Mouse (Mus musculus) hindbrain, embryonic 12.5 days (tissue): ENCODE results near the gene Moap1. TPM values are rescaled to one million over a fixed set of nuclear protein-coding genes. Genes with fewer than 3 reads are reported as not detected.

ENCODE experiments used
- ATAC-seq: fragments of 200-750 bp; cut with Nextera tagmentation; 2 replicates; pipeline ENCODE4 v1.8.0; 2017; ENCODE audit warnings: moderate TSS enrichment; ENCODE audit not compliant: low FRiP score
- H3K27ac ChIP-seq: fragments of 300-500 bp; sonication (generic); 2 replicates; pipeline ENCODE4 v1.5.1; 2016; ENCODE audit warnings: mild to moderate bottlenecking
- H3K27me3 ChIP-seq: fragments of 300-500 bp; sonication (generic); 2 replicates; pipeline ENCODE4 v1.6.1; 2016; ENCODE audit warnings: mild to moderate bottlenecking
- H3K36me3 ChIP-seq: fragments of 300-500 bp; sonication (generic); 2 replicates; pipeline ENCODE4 v1.6.1; 2016; ENCODE audit warnings: mild to moderate bottlenecking
- H3K4me1 ChIP-seq: fragments of 300-500 bp; sonication (generic); 2 replicates; pipeline ENCODE4 v1.6.1; 2016
- H3K4me2 ChIP-seq: fragments of 300-500 bp; sonication (generic); replicated peaks from 2 replicates; pipeline ENCODE4 v1.6.1; 2016; ENCODE audit warnings: mild to moderate bottlenecking
- H3K4me3 ChIP-seq: fragments of 300-500 bp; sonication (generic); 2 replicates; pipeline ENCODE4 v1.5.1; 2016; ENCODE audit warnings: mild to moderate bottlenecking
- H3K9ac ChIP-seq: fragments of 300-500 bp; sonication (generic); 2 replicates; pipeline ENCODE4 v1.6.1; 2016; ENCODE audit warnings: mild to moderate bottlenecking, moderate library complexity
- H3K9me3 ChIP-seq: fragments of 300-500 bp; sonication (generic); replicated peaks from 2 replicates; pipeline ENCODE4 v1.6.1; 2016; ENCODE audit warnings: mild to moderate bottlenecking
- WGBS: fragments of 180-500 bp; shearing (Covaris S2); methylation state at CpG from one replicate; pipeline ENCODE4 v1.1.7; 2016; 5-methylcytosine and 5-hydroxymethylcytosine counted together
- polyA plus RNA-seq: library from polyadenylated mRNA; unstranded; fragments of >200 nt; fragmentation: Nextera tagmentation; extraction: Ambion mirVana; gene quantifications from 2 replicates; pipeline ENCODE4 v1.2.1, GENCODE M21; 2016

Moap1 gene
- polyA plus RNA-seq, 1 experiment from 2014 or later = 35.1 TPM

DNA sequence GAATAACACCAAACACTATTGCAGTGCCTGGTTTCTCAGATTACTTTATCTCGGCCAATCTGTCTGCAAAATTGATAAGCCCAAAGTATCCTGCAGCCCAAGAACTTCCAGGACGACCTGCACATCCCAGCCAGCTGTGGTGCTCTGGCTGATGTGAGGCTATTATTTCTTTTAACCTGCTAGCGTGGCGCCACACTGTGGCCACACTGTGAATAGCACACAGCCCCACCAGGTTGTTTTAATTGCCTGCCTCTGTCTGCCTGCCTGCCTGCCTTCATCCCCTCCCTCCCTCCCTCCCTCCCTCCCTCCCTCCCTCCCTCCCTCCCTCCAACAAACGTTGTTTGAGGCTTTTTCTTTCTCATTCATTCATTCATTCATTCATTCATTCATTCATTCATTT is 10.1 kb downstream of the Moap1 start:
- Histone ChIP-seq H3K4me1 (peaks cover 19% of the 10 kb centered on the region), H3K36me3 (no peaks in the 10 kb centered on the region), H3K4me2 (no peak overlapping the region), H3K9me3 (no peaks in the 10 kb centered on the region), H3K27me3 (no peaks in the 10 kb centered on the region), H3K27ac (no peak overlapping the region), H3K4me3 (no peak overlapping the region), H3K9ac (no peak overlapping the region)
- ATAC-seq = no peak
- WGBS = 17% methylated on average over 4 of the region's 5 CpGs

DNA sequence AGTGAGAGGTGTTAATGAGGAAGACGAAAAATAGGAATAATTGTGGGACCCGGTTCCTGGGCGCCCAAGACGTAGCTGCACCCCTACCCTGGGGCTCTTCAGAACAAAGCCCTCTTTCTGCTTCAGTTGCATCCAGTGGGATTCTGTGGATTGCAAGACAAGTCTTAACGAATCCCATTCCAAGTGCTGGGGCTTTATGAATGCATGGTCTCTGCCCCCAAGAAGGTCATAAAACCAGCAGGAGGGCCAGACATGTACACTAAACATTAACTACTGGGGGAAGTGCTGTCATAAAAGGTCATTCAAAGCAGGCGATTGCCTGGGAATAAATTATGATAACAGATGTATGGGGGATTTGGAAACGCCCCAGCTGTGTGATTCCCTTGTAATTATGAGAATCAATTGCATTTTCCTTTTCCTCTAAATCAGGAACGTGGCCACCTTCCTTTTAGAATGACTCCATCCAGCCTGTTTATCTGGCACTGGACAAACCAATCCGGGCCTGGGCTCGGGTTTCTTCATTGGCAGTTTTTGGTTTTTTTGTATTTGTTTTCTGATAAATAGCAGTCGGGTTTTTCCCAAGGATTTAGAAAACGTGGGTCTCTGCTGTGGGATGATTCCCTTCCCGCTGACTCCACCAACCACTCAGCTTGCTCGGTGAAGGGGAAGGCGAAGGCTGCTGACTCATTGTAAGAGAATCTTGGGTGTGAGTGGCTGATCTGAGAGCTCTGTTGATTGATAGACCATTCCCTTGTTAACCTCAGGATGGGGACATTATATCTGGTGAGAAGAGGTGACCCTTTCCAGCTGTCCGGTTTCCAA is 12.5 kb downstream of the Moap1 start:
- Histone ChIP-seq H3K27me3 (no peaks in the 10 kb centered on the region), H3K9ac (peak overlapping the region; percentile 5; the same call in 1 of the 2 replicates), H3K4me2 (peak overlapping the region; percentile 48), H3K36me3 (no peaks in the 10 kb centered on the region), H3K27ac (peak overlapping the region; percentile 95), H3K4me1 (peaks cover 19% of the 10 kb centered on the region), H3K4me3 (0 out of 2 replicates have a peak overlapping the region, but pooled peaks have one; percentile 3), H3K9me3 (no peaks in the 10 kb centered on the region)
- 27% methylated on average over 16 of the region's 16 CpGs for WGBS
- ATAC-seq = peak; percentile 70

DNA sequence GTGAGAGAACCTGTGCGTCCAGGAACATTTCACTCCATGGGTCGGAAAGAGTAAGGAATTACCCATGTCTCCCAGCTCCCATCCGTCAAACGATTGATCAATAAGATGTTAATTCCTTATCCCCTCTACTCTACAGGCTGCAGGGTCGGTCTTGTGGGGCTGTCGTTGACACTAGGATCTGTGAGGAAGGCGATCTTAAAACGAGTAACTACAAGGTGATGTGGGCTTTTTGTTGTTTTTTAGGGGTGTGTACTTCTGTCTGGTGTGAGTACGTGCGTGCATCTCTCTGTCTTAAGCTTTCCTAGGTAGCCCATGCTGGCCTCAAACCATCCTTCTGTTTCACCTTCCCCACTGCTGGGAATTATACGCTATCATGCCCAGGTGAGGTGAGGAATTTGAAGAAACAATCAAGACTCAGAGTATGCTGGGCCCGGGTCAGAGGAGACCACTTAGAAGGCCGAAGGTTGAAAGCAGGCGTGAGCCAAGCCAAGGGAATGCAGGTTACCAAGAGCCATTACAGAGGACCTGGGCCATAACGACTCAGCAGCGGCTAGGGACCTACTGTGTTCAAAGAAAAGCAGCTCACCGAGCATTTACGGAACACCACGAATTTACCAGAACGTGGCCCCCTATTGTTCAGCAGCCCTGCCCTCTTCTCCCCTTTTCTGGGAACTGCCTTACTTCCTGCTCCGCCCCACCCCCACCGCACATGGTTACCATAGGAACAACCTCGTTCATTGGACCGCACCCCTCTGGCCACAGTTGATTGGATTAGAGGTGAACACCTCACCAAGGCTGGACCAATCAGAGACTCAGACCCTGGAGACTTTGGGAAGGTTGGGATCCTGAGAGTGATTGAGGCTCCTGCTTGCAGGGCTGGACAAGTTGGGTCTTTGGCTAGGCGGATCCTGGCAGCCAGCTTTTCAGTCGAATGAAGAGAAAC is 13.3 kb downstream of the Moap1 start:
- H3K9ac ChIP-seq = peak overlapping the region; percentile 5; the same call in 1 of the 2 replicates

GRCm38 (mm10) chr12:102725761-102726175 is 17.7 kb downstream of the Moap1 start:
- H3K9ac ChIP-seq = no peak overlapping the region
- H3K4me1 ChIP-seq = peaks cover 13% of the 10 kb centered on the region
- no peaks in the 10 kb centered on the region for H3K36me3 ChIP-seq
- no peak for ATAC-seq
- no peaks in the 10 kb centered on the region for H3K27me3 ChIP-seq
- WGBS = 74% methylated on average over 7 of the region's 7 CpGs
- no peak overlapping the region for H3K27ac ChIP-seq
- no peaks in the 10 kb centered on the region for H3K9me3 ChIP-seq
- H3K4me3 ChIP-seq = no peak overlapping the region
- H3K4me2 ChIP-seq = no peak overlapping the region

More for the DNA sequence above, 13.3 kb downstream of the Moap1 start:
- peak; percentile 98 for ATAC-seq
- Histone ChIP-seq H3K4me3 (peak overlapping the region; percentile 13), H3K27ac (peak overlapping the region; percentile 95), H3K9me3 (no peaks in the 10 kb centered on the region), H3K36me3 (no peaks in the 10 kb centered on the region), H3K4me2 (peak overlapping the region; percentile 48), H3K27me3 (no peaks in the 10 kb centered on the region), H3K4me1 (peaks cover 19% of the 10 kb centered on the region)
- 30% methylated on average over 26 of the region's 26 CpGs for WGBS

- WGBS = 87% methylated on average over 6 of the region's 6 CpGs
- no peak for ATAC-seq
Measured at GRCm38 (mm10) chr12:102725146-102725545, 18.3 kb downstream of the Moap1 start.

GRCm38 (mm10) chr12:102723861-102724260 is 19.6 kb downstream of the Moap1 start:
- H3K27me3 ChIP-seq = no peaks in the 10 kb centered on the region
- no peak overlapping the region for H3K9ac ChIP-seq
- no peak overlapping the region for H3K4me2 ChIP-seq
- WGBS = 77% methylated on average over 6 of the region's 6 CpGs
- peaks cover 8% of the 10 kb centered on the region for H3K4me1 ChIP-seq
- no peak overlapping the region for H3K4me3 ChIP-seq
- no peaks in the 10 kb centered on the region for H3K9me3 ChIP-seq
- no peaks in the 10 kb centered on the region for H3K36me3 ChIP-seq
- ATAC-seq = no peak
- H3K27ac ChIP-seq = no peak overlapping the region

More at GRCm38 (mm10) chr12:102725146-102725545, 18.3 kb downstream of the Moap1 start:
- Histone ChIP-seq H3K36me3 (no peaks in the 10 kb centered on the region), H3K27me3 (no peaks in the 10 kb centered on the region), H3K4me2 (no peak overlapping the region), H3K4me3 (no peak overlapping the region), H3K4me1 (peaks cover 9% of the 10 kb centered on the region), H3K9ac (no peak overlapping the region), H3K27ac (no peak overlapping the region), H3K9me3 (no peaks in the 10 kb centered on the region)

GRCm38 (mm10) chr12:102722966-102723365 is 20.5 kb downstream of the Moap1 start:
- H3K36me3 ChIP-seq = no peaks in the 10 kb centered on the region
- no peak overlapping the region for H3K27ac ChIP-seq
- H3K4me3 ChIP-seq = no peak overlapping the region
- H3K9me3 ChIP-seq = no peaks in the 10 kb centered on the region
- H3K4me1 ChIP-seq = peaks cover 8% of the 10 kb centered on the region
- no peaks in the 10 kb centered on the region for H3K27me3 ChIP-seq
- H3K9ac ChIP-seq = no peak overlapping the region
- 55% methylated on average over 8 of the region's 8 CpGs for WGBS
- no peak for ATAC-seq
- no peak overlapping the region for H3K4me2 ChIP-seq

- WGBS = 50% methylated on average over 11 of the region's 11 CpGs
- Histone ChIP-seq H3K4me1 (peaks cover 8% of the 10 kb centered on the region), H3K9ac (0 out of 2 replicates have a peak overlapping the region, but pooled peaks have one; percentile 24), H3K4me3 (no peak overlapping the region), H3K36me3 (no peaks in the 10 kb centered on the region), H3K4me2 (no peak overlapping the region), H3K9me3 (no peaks in the 10 kb centered on the region), H3K27ac (no peak overlapping the region), H3K27me3 (no peaks in the 10 kb centered on the region)
- peak; percentile 21; the same call in 1 of the 2 replicates for ATAC-seq
Measured at GRCm38 (mm10) chr12:102722451-102722850, 21.0 kb downstream of the Moap1 start.

- H3K9me3 ChIP-seq = no peaks in the 10 kb centered on the region
- H3K27ac ChIP-seq = no peak overlapping the region
- H3K36me3 ChIP-seq = no peaks in the 10 kb centered on the region
- WGBS = 30% methylated on average over 13 of the region's 13 CpGs
- H3K9ac ChIP-seq = no peak overlapping the region
- H3K4me2 ChIP-seq = peak overlapping the region; percentile 5; the same call in 1 of the 2 replicates
- H3K27me3 ChIP-seq = no peaks in the 10 kb centered on the region
- H3K4me3 ChIP-seq = no peak overlapping the region
- H3K4me1 ChIP-seq = peaks cover 8% of the 10 kb centered on the region
- peak; percentile 64 for ATAC-seq
Measured at GRCm38 (mm10) chr12:102719552-102720315, 23.7 kb downstream of the Moap1 start.

GRCm38 (mm10) chr12:102714654-102715395 is 28.6 kb downstream of the Moap1 start:
- Histone ChIP-seq H3K9me3 (no peaks in the 10 kb centered on the region), H3K4me2 (no peak overlapping the region), H3K4me1 (peaks cover under 1% of the 10 kb centered on the region; the same call in 1 of the 2 replicates), H3K36me3 (no peaks in the 10 kb centered on the region), H3K27ac (no peak overlapping the region), H3K27me3 (no peaks in the 10 kb centered on the region), H3K4me3 (no peak overlapping the region), H3K9ac (no peak overlapping the region)
- WGBS = 80% methylated on average over 10 of the region's 10 CpGs
- no peak for ATAC-seq

DNA sequence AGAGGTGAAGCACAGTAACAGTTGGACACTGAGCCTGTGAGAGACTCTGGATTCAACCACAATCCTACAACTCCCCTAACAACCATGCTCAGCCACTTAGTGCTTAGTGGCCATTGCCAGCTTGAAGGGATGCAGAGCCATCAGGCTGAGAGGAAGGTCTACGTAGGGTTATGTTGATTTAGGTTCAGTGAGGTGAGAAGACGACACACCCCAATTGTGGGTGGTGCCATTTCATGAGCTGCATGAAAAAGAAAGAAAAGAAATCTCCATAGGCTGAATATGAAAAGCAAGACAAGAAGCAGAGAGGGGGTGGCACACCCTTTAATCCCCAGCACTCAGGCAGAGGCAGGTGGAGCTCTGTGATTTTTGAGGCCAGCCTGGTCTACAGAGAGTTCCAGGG is 29.3 kb downstream of the Moap1 start:
- no peaks in the 10 kb centered on the region for H3K9me3 ChIP-seq
- no peak overlapping the region for H3K4me3 ChIP-seq
- no peaks in the 10 kb centered on the region for H3K4me1 ChIP-seq
- ATAC-seq = no peak
- no peak overlapping the region for H3K27ac ChIP-seq
- no peaks in the 10 kb centered on the region for H3K36me3 ChIP-seq
- H3K4me2 ChIP-seq = no peak overlapping the region
- WGBS = 61% methylated on average over 2 of the region's 2 CpGs
- H3K9ac ChIP-seq = no peak overlapping the region
- H3K27me3 ChIP-seq = no peaks in the 10 kb centered on the region
